Mouse (Mus musculus) liver (tissue): Measurements from ENCODE around the gene Calhm3.
A peak's percentile ranks its signal among the peaks of the same experiment; 100 is the strongest.
"Not testable (repeated sequence)": the region's sequence is repeated elsewhere in the genome, so short reads cannot be mapped to it uniquely, and the experiment has no call there.

Source experiments
- DNase-seq: peaks from one replicate; pipeline ENCODE4 v3.0.0-alpha.2; 2020; ENCODE audit warnings: mixed read lengths

The Calhm3 gene

GRCm38 (mm10) chr19:47166758-47167157 lies 9.2 kb upstream of the Calhm3 start:
- DNase-seq: no peak

- DNase-seq: no peak
Measured at GRCm38 (mm10) chr19:47163176-47163744, 5.7 kb upstream of the Calhm3 start.

GRCm38 (mm10) chr19:47161669-47162068 lies 4.1 kb upstream of the Calhm3 start:
- no peak for DNase-seq

- DNase-seq: no peak
Measured at GRCm38 (mm10) chr19:47153767-47154166, 3.8 kb downstream of the Calhm3 start.

GRCm38 (mm10) chr19:47152062-47152369 lies 5.5 kb downstream of the Calhm3 start:
- DNase-seq: no peak

- DNase-seq: no peak
Measured at GRCm38 (mm10) chr19:47151332-47152061, 6.1 kb downstream of the Calhm3 start.

- DNase-seq: no peak
Measured at GRCm38 (mm10) chr19:47149854-47150253, 7.7 kb downstream of the Calhm3 start.

GRCm38 (mm10) chr19:47148267-47148847 lies 9.2 kb downstream of the Calhm3 start:
- no peak for DNase-seq

- no peak for DNase-seq
Measured at GRCm38 (mm10) chr19:47144154-47144553, 13.4 kb downstream of the Calhm3 start, which contains the start of gene Calhm1. Gene Calhm1, minus strand, starts transcription at chr19:47144254.

GRCm38 (mm10) chr19:47142438-47142837 lies 15.1 kb downstream of the Calhm3 start:
- DNase-seq: no peak

- DNase-seq: not testable (repeated sequence)
Measured at GRCm38 (mm10) chr19:47139611-47140010, 18.0 kb downstream of the Calhm3 start.

GRCm38 (mm10) chr19:47137771-47138421 lies 19.7 kb downstream of the Calhm3 start, which contains the start of gene Calhm2:
Gene Calhm2, minus strand, starts transcription at chr19:47138294.
- DNase-seq: peak; percentile 43

GRCm38 (mm10) chr19:47137051-47137581 lies 20.4 kb downstream of the Calhm3 start:
- peak; percentile 54 for DNase-seq

GRCm38 (mm10) chr19:47136170-47136569 lies 21.4 kb downstream of the Calhm3 start:
- DNase-seq: no peak

- no peak for DNase-seq
Measured at GRCm38 (mm10) chr19:47135568-47135967, 22.0 kb downstream of the Calhm3 start.

- DNase-seq: peak; percentile 22
Measured at GRCm38 (mm10) chr19:47133161-47133560, 24.4 kb downstream of the Calhm3 start.

- DNase-seq: no peak
Measured at GRCm38 (mm10) chr19:47130551-47131125, 26.9 kb downstream of the Calhm3 start.

GRCm38 (mm10) chr19:47128835-47129234 lies 28.7 kb downstream of the Calhm3 start:
- DNase-seq: no peak

GRCm38 (mm10) chr19:47128164-47128563 lies 29.4 kb downstream of the Calhm3 start:
- no peak for DNase-seq

- peak; percentile 60 for DNase-seq
Measured at GRCm38 (mm10) chr19:47122802-47123201, 34.8 kb downstream of the Calhm3 start.

- no peak for DNase-seq
Measured at GRCm38 (mm10) chr19:47121054-47121453, 36.5 kb downstream of the Calhm3 start.

GRCm38 (mm10) chr19:47118634-47119033 lies 38.9 kb downstream of the Calhm3 start:
- no peak for DNase-seq
